Mouse (Mus musculus): ENCODE results near the gene 2010300C02Rik. TPM values are rescaled to one million over a fixed set of nuclear protein-coding genes. Genes with fewer than 3 reads are reported as not detected.
"Not testable (repeated sequence)": the region's sequence is repeated elsewhere in the genome, so short reads cannot be mapped to it uniquely, and the experiment has no call there.

Gene 2010300C02Rik
- polyA plus RNA-seq (2012; rRNA removed) = 3.7 and 4.0 TPM in 2 replicates

DNA sequence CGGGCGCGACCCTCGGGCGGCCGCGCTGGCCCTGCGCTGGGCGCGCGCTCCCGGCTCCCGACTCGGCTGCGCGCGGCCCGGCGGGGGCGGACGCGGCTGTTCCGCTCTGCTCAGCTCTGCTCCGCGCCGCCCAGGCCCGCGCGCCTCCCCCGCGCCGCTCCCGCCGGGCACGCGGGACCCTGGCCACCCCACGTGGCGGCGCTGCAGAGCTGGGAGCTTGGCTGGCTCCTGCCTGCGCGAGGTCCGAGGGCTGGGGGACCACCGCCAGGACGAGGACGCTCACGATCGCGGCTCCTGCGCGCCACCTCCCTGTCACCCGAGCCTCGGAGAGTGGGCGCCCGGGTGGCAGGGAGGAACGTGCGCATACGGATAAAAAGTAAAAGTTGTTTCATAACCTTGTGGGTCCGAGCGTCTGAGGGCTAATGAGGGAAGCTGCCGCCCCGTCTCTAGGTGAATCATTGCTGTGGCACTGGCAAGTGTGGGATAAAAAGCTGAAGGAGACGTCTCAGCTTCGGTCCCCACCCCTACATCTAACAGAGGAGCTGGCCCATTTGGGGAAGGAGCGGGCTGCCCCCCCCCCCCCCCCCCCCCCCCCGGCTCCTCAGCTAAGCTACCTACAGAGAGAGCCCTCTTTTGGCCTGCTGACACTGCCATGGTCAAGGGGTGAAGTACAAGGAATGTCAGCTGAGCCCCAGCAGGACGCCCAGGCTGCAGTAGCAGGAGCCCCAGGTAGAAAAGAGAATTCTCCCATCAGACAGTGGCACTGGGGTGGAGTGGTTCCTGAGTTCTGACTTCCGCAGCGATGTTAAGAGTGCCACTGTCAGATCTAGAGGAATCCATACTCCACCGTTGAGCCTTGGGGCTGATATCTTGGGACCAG lies at the start of gene 2010300C02Rik:
TSS of gene 2010300C02Rik (minus strand) at position 325 of the 880 bp plus-strand sequence.
- DNase-seq (ENCODE audit: low spot score) = peak; percentile 39

DNA sequence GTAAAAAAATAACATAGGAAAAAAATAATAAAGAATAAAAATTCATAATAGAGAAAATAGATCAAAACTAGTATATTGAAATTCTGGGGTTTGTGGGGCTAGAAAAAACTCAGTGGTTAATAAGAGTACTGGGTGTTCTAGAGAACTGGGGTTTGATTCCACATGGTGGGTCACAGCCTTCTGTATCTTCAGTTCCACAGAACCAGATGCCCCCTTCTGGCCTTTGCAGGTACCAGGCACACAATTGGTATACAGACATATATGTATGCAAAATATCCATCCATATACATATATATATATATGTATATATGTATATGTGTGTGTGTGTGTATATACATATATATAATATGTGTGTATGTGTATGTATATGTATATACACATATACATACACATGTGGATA lies 39.5 kb upstream of the 2010300C02Rik start:
- no peak for DNase-seq (ENCODE audit: low spot score)

- DNase-seq (ENCODE audit: low spot score) = no peak
Observed at GRCm38 (mm10) chr1:37744650-37745259, 24.9 kb upstream of the 2010300C02Rik start.

- DNase-seq (ENCODE audit: low spot score) = no peak
Observed at GRCm38 (mm10) chr1:37742602-37743270, 22.9 kb upstream of the 2010300C02Rik start.

DNA sequence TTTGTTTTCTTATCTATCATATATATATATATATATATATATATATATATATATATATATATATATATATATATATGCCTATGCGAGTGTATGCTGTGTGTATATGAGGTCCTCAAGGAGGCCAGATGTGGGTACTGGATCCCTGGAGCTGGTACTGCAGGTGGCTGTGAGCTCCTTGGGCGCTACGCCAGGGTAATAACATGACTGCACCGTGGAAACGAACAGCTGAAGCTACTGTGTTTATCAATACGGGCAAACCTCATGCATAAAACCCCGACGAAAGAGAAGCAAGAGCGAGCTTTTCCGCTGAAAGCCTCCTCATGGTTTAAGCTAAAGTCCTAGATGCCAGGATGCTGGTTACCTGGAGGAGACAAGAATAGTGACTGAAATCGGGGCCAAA lies 22.2 kb upstream of the 2010300C02Rik start:
- no peak for DNase-seq (ENCODE audit: low spot score)

- no peak for DNase-seq (ENCODE audit: low spot score)
Observed at GRCm38 (mm10) chr1:37740161-37740802, 20.4 kb upstream of the 2010300C02Rik start.

- no peak for DNase-seq (ENCODE audit: low spot score)
Observed at GRCm38 (mm10) chr1:37738895-37739294, 19.0 kb upstream of the 2010300C02Rik start.

DNA sequence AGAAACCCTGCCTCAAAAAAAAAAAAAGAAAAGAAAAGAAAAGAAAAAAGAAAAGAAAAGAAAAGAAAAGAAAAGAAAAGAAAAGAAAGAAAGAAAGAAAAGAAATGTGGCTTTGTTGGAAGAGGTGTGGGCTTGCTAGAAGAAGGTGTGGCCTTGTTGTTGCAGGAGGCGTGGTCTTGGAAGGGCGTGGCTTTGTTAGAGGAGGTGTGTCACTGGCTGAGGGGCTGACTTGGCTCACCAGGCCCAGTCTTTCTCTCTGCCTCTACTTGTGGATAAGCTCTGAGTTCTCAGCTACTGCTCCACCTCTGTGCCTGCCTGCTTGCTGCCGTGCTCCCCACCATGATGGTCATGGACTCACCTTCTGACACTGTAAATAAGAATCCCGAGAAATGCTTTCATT lies 17.2 kb upstream of the 2010300C02Rik start:
- DNase-seq (ENCODE audit: low spot score) = no peak

DNA sequence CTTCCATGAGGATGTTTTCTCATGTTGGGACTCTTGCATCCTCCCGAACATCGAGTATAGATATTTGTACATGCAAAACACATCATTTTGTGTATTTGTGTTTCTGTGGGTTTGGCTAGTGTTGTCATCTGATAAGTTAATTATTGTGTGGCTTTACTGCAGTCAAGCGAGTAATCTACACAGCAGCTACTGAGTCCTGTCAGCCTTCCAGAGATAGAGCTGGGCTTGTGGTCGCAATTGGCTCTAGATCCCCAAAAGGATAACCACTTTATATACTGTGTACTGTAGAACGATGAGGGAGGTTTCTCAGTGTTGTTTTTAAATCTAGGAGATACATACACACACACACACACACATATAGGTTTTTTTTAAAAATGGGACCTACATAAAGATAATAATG lies 16.0 kb upstream of the 2010300C02Rik start:
- no peak for DNase-seq (ENCODE audit: low spot score)

DNA sequence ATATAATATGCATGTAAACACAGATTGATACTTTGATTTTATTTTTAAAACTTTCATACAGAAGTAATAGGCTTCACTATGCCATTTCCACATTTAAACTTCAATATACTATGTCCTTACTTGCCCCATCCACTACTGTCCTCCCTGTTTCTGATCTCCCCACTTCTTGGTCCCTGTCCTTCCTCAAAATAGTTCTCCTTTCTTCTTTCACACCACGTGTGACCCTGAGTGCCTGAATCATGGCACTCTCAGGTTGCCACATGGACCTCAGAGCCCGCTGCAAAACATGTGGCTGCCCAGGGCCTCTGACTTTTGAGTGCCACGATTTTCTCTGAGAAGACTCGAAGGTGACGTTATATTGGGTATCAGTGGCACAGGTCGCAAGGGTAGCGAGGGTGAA lies 15.0 kb upstream of the 2010300C02Rik start:
- no peak for DNase-seq (ENCODE audit: low spot score)

DNA sequence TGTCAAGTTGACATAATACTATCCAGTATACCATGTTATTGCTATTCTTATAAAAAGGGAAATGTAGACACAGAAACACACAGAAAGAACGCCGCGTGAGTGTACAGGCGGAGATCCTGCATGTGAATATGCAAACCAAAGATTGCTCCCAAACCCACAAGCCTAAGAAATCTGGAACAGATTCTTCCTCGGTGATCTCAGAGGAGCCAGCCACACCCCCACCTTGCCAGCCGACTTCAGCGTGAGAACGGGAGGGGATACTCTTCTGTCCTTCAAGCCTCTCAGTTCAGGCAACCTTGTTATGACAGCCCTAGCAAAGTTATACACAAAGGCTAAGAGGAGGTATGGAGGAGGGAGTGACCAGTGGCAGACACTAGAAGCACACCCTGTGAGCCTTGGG lies 9.5 kb upstream of the 2010300C02Rik start:
- DNase-seq (ENCODE audit: low spot score) = no peak

DNA sequence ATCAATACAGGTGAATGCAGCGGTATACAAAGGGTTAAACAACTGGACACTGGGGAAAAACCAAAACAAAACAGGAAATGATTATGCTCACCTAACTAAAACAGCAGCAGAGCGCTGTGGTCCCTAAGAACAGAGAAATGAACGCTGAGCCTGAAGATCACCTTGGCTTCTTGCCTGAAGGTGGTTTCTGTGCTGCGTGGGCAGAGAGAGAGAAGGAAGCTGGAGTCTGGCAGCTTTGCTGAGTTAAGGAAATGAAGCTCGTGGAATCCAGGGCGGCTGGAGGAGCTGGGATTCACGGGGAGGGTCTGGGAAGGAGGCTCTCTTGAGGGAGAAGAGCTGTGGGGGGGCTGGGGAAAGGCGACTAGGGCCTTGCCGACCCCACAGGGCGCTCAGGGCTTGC lies 8.2 kb upstream of the 2010300C02Rik start:
- DNase-seq (ENCODE audit: low spot score) = no peak

- DNase-seq (ENCODE audit: low spot score) = no peak
Observed at GRCm38 (mm10) chr1:37727186-37727585, 7.3 kb upstream of the 2010300C02Rik start.

- DNase-seq (ENCODE audit: low spot score) = no peak
Observed at GRCm38 (mm10) chr1:37726426-37726825, 6.5 kb upstream of the 2010300C02Rik start.

DNA sequence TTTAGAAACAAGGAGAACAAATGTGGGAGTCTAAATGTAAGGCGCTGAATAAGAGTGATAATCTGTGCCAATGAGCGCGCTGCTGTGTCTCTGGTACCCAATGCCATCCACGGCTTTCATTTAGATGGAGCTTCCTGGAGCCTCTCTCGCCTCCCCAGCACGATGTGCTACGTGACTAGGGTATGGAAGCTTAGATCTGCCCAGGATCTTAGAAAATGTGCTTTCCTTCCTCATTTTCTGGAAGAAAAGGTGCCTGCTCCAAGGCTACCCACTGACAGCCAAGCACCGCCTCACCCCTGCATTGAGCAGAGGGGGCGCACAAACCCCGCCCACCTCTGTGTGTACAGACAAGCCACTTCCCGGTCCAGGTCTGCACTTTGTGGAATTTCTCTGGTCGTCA lies 6.0 kb upstream of the 2010300C02Rik start:
- no peak for DNase-seq (ENCODE audit: low spot score)

GRCm38 (mm10) chr1:37721092-37721491 lies 1.2 kb upstream of the 2010300C02Rik start:
- no peak for DNase-seq (ENCODE audit: low spot score)

DNA sequence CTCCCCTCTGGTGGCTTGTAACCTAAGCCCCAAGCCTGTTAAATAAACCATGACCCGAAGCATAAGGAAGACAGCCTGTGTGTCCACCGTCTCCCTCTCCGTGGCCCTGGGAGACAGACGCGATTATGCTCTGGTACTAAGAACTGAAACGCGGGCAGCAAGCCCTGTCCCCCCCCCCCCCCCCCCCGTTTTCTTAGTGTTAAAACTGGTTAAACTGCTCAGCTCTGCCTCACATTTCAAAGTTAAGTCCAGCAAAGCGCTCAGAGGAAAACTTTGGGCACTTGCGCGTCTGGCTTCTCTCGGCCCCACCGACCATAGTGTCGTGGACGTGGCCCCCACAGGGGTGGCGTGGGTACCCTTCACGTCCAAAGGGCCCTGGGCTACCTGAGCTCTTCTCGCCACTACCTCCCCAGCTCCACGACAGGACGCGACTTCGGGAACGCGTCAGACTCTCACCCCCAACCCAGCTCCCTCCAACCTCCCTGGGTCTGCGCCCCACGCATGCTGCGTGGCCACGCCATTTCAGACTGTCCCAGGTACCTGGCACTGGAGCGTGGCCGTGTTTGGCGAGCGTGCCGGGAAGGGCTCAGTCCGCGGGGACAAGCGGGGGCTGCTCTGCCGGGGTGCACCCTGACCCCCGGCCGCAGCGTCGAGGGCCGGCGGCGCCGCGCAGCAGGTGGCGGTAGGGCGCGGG lies 708 bp downstream of the 2010300C02Rik start:
- DNase-seq (ENCODE audit: low spot score) = no peak

GRCm38 (mm10) chr1:37718516-37718915 lies 1.4 kb downstream of the 2010300C02Rik start:
- DNase-seq (ENCODE audit: low spot score) = no peak

DNA sequence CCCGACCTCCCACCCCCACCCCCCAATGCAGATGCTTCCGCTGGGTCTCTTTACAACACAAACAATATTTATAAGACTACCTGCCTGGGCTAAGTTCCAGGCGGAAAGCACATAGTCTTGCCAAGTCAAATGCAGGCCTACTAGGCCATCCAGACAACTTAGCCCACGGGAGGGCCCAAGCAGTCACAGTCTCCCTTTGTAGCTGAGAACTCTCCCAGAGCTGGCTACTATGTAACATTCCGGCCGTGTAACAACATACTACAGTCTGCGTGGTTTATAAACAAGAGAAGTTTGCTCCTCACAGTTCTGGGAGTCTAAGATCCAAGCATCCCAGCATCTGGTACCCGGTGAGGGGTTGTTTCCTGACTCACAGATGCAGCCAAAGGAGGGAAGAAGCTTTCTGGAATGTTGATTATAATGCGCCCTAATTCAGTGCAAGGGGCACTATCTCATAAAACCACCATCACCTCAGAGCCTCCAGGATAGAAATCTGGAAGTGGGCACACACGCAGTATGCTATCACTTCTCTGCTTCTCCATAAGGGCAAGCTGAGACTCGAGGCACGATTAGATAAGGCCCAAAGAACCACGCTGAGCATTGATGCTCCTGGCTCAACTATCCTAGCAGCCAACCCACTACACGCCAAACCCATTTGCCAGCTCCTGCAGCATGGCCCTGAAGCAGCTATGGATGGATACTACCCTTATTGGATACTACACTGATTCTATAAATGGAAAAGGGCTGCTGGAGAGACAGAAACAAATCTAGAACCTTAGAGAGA lies 2.3 kb downstream of the 2010300C02Rik start:
- no peak for DNase-seq (ENCODE audit: low spot score)

- DNase-seq (ENCODE audit: low spot score) = not testable (repeated sequence)
Observed at GRCm38 (mm10) chr1:37712357-37712737, 7.5 kb downstream of the 2010300C02Rik start.
